Comparison of ENCODE assay signal across 7 mouse cellular contexts in the genomic region with DNA sequence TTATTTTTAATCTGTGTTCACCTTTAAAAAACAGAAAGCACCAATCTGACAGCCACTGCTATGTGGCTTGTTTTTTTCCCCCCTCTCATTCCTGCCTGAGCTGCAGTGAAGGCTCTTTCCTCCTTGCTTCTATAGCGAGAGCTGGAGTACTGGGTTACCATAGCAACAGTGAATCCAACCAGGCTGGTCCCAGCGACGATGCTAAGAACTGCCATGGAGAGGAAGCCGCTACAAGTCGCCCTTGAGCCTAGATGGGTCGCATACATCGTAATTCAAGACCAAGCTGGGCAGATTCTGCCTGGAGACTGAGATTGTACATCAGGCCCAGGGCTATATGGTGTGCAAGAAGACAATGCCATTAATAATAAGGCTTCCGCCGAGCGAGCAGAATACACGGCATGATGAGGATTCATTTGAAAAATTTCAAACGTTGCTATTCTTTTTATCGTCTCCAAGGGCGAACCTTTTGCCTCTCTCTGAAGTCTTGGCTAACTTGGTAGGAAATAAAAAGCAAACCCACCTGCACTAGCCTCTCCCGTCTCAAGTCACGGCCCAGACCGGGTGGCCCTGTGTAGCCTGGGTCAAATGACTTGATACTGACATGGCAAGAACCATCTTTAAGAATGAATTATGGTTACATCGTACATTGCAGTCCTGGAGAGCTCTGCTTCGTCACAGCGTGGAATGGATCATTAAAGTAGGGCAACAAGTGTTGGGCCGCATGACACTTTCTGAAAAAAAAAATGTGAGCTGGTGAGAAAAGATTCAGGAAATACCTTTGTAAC. TPM values are rescaled to one million over a fixed set of nuclear protein-coding genes. Genes with fewer than 3 reads are reported as not detected.
DNase-seq lines count a peak whose midpoint lies in the region; ATAC-seq lines count a peak whose summit lies in the region.

No protein-coding gene starts in this region.

- peak; percentile 33 for DNase-seq in WW6 (ENCODE audit: low read depth, low spot score)
- peak; percentile 88 for DNase-seq in brain, embryonic 18.5 days (ENCODE audit: low read depth, low spot score)
- DNase-seq in layer of hippocampus, adult 8-10 months (ENCODE audit: low spot score in 2 of 2) = peak; percentile 81 to 83
- no peak for DNase-seq in urinary bladder, postnatal 10 days (ENCODE audit: low spot score)
- DNase-seq in heart, adult 11 months = no peak

- H3K36me3 ChIP-seq in forebrain, embryonic 13.5 days (ENCODE audit: poor library complexity, severe bottlenecking) = peaks cover 7% of the 10 kb centered on the region; the same call in 1 of the 2 replicates
- no peaks in the 10 kb centered on the region for H3K36me3 ChIP-seq in midbrain, embryonic 15.5 days (replicated peaks)

- H3K4me3 ChIP-seq in forebrain, embryonic 13.5 days = peak overlapping the region; percentile 18
- H3K4me3 ChIP-seq in midbrain, embryonic 15.5 days = no peak overlapping the region; the same call in 1 of the 2 replicates

- H3K27ac ChIP-seq in forebrain, embryonic 13.5 days = peak overlapping the region; percentile 84
- peak overlapping the region; percentile 87 for H3K27ac ChIP-seq in midbrain, embryonic 15.5 days

- H3K9ac ChIP-seq in forebrain, embryonic 13.5 days = peak overlapping the region; percentile 46
- no peak overlapping the region for H3K9ac ChIP-seq in midbrain, embryonic 15.5 days

- peaks cover 29% of the 10 kb centered on the region for H3K4me1 ChIP-seq in forebrain, embryonic 13.5 days
- peaks cover 32% of the 10 kb centered on the region for H3K4me1 ChIP-seq in midbrain, embryonic 15.5 days

- H3K27me3 ChIP-seq in forebrain, embryonic 13.5 days = no peaks in the 10 kb centered on the region
- H3K27me3 ChIP-seq in midbrain, embryonic 15.5 days (replicated peaks) = no peaks in the 10 kb centered on the region

- 18% methylated on average over 21 of the region's 21 CpGs for WGBS in forebrain, embryonic 13.5 days
- WGBS in midbrain, embryonic 15.5 days = 19% methylated on average over 21 of the region's 21 CpGs

- H3K9me3 ChIP-seq in forebrain, embryonic 13.5 days (replicated peaks) = no peaks in the 10 kb centered on the region
- H3K9me3 ChIP-seq in midbrain, embryonic 15.5 days = no peaks in the 10 kb centered on the region

- ATAC-seq in forebrain, embryonic 13.5 days = peak; percentile 97
- peak; percentile 94 for ATAC-seq in midbrain, embryonic 15.5 days (replicated peaks)

- H3K4me2 ChIP-seq in forebrain, embryonic 13.5 days = peak overlapping the region; percentile 54
- H3K4me2 ChIP-seq in midbrain, embryonic 15.5 days = peak overlapping the region; percentile 36

RNA-seq across cellular contexts. Expression of a gene that starts 38.8 kb away (rescaled TPM):
- 7.2 and 8.3 TPM in 2 replicates for polyA plus RNA-seq in forebrain, embryonic 13.5 days (2015; fragmentation: Nextera tagmentation; extraction: Ambion mirVana)
- total RNA-seq in layer of hippocampus, adult 8-10 months (2022) = 10 to 100 TPM; 30.9 to 40.3 (median 35.4) TPM
- polyA plus RNA-seq in midbrain, embryonic 15.5 days (2015; fragmentation: Nextera tagmentation; extraction: Ambion mirVana) = 17.8 and 18.2 TPM in 2 replicates

Comparison
In these comparisons a context has a peak if more than half of its experiments do, and no peak if none do; other contexts are left out.
1. DNase-seq: peak in WW6 (single experiment), brain, embryonic 18.5 days (single experiment) and layer of hippocampus, adult 8-10 months (2 of 2); none in urinary bladder, postnatal 10 days (single experiment) and heart, adult 11 months (single experiment).